Mouse (Mus musculus): Measurements from ENCODE around the gene Irak3. TPM values are rescaled to one million over a fixed set of nuclear protein-coding genes. Genes with fewer than 3 reads are reported as not detected.

Irak3 gene
- total and polyA plus RNA-seq, 2 experiments from 2014 or later = 1.0 TPM; not detected in 1

GRCm38 (mm10) chr10:120191165-120191564, 10.8 kb downstream of the Irak3 start:
- H3K9me3 ChIP-seq (replicated peaks; ENCODE audit: control insufficient read depth, low read length) = 0 out of 2 replicates have a peak, but pooled peaks cover 3% of the 10 kb centered on the region
- no peaks in the 10 kb centered on the region for H3K4me1 ChIP-seq (ENCODE audit: control insufficient read depth, insufficient read depth)
- H3K4me2 ChIP-seq (ENCODE audit: low read depth, low read length) = no peak overlapping the region
- H3K9ac ChIP-seq (replicated peaks; ENCODE audit: low read depth, low read length) = no peak overlapping the region
- H3K27ac ChIP-seq (ENCODE audit: low read depth) = no peak overlapping the region
- 78% methylated on average over 6 of the region's 6 CpGs for WGBS
- no peak for TF ChIP-seq EP300 (IDR thresholded peaks at IDR 0.05; ENCODE audit: low read depth)
- DNase-seq (ENCODE audit: low spot score) = no peak
- H3K27me3 ChIP-seq (ENCODE audit: control insufficient read depth, insufficient read depth, low read length) = no peaks in the 10 kb centered on the region
- no peak overlapping the region for H3K4me3 ChIP-seq (ENCODE audit: low read depth, low read length)
- no peak for ATAC-seq (ENCODE audit: insufficient read depth, low read depth)
- H3K36me3 ChIP-seq (replicated peaks; ENCODE audit: control insufficient read depth, insufficient read depth, low read length) = no peaks in the 10 kb centered on the region

- no peak overlapping the region for H3K4me2 ChIP-seq (ENCODE audit: low read depth, low read length)
- no peaks in the 10 kb centered on the region for H3K27me3 ChIP-seq (ENCODE audit: control insufficient read depth, insufficient read depth, low read length)
- WGBS = 38% methylated on average over 6 of the region's 6 CpGs
- ATAC-seq (ENCODE audit: insufficient read depth, low read depth) = no peak
- no peak overlapping the region for H3K27ac ChIP-seq (ENCODE audit: low read depth)
- DNase-seq (ENCODE audit: low spot score) = no peak
- no peak overlapping the region for H3K9ac ChIP-seq (replicated peaks; ENCODE audit: low read depth, low read length)
- no peak for TF ChIP-seq CTCF (IDR thresholded peaks at IDR 0.05; ENCODE audit: low read depth)
- TF ChIP-seq EP300 (IDR thresholded peaks at IDR 0.05; ENCODE audit: low read depth) = no peak
- H3K4me1 ChIP-seq (ENCODE audit: control insufficient read depth, insufficient read depth) = no peaks in the 10 kb centered on the region
- no peak overlapping the region for H3K4me3 ChIP-seq (ENCODE audit: low read depth, low read length)
- H3K36me3 ChIP-seq (replicated peaks; ENCODE audit: control insufficient read depth, insufficient read depth, low read length) = no peaks in the 10 kb centered on the region
- 0 out of 2 replicates have a peak, but pooled peaks cover 4% of the 10 kb centered on the region for H3K9me3 ChIP-seq (replicated peaks; ENCODE audit: control insufficient read depth, low read length)
Observed at GRCm38 (mm10) chr10:120189782-120190181, 12.1 kb downstream of the Irak3 start.

DNA sequence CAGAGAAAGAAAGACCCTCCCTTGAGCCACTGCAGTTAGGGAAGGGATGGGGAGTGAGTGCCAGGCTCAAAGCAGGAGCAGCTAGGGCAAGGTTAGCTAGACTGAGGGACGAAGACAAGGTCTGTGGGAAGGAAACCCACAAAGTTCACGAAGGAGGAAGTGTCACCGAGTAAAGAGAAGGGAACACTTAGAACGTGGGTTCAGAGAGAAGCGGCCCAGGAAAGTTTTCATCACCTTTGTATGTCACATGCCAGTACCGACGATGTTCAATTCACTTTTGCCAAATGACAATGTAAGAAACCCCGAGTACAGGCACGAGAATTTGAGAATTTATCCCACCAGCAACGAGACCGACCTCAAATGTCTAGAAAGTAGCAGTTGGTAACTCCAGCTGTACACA, 12.7 kb downstream of the Irak3 start:
- H3K9ac ChIP-seq (replicated peaks; ENCODE audit: low read depth, low read length) = no peak overlapping the region
- H3K27me3 ChIP-seq (ENCODE audit: control insufficient read depth, insufficient read depth, low read length) = no peaks in the 10 kb centered on the region
- no peak for TF ChIP-seq CTCF (IDR thresholded peaks at IDR 0.05; ENCODE audit: low read depth)
- H3K27ac ChIP-seq (ENCODE audit: low read depth) = no peak overlapping the region
- WGBS = 59% methylated on average over 11 of the region's 11 CpGs
- ATAC-seq (ENCODE audit: insufficient read depth, low read depth) (no peak), DNase-seq (ENCODE audit: low spot score) (no peak)
- H3K4me1 ChIP-seq (ENCODE audit: control insufficient read depth, insufficient read depth) = no peaks in the 10 kb centered on the region
- H3K9me3 ChIP-seq (replicated peaks; ENCODE audit: control insufficient read depth, low read length) = 0 out of 2 replicates have a peak, but pooled peaks cover 4% of the 10 kb centered on the region
- no peak overlapping the region for H3K4me3 ChIP-seq (ENCODE audit: low read depth, low read length)
- no peak overlapping the region for H3K4me2 ChIP-seq (ENCODE audit: low read depth, low read length)
- H3K36me3 ChIP-seq (replicated peaks; ENCODE audit: control insufficient read depth, insufficient read depth, low read length) = no peaks in the 10 kb centered on the region

DNA sequence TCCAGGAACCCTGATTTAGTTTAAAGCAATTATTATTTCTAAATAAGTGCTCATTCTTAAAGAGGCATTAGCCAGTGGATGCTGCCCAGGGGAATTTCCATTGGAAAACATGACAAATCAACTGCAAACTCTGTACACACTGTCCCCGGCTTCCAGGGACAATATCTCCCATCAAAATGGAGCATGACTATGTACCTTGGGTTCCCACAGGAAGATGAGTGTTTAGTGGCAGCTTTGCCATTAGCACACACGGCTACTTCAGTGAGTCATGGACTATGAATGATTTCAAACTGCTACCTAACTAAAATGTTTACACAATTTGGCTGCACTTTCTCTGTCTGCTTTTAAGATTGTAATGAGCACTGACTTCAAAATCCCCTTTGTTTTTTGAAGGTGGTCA, 13.4 kb downstream of the Irak3 start:
- TF ChIP-seq CTCF (IDR thresholded peaks at IDR 0.05; ENCODE audit: low read depth) (no peak), EP300 (IDR thresholded peaks at IDR 0.05; ENCODE audit: low read depth) (no peak)
- DNase-seq (ENCODE audit: low spot score) = no peak
- no peaks in the 10 kb centered on the region for H3K27me3 ChIP-seq (ENCODE audit: control insufficient read depth, insufficient read depth, low read length)
- no peaks in the 10 kb centered on the region for H3K36me3 ChIP-seq (replicated peaks; ENCODE audit: control insufficient read depth, insufficient read depth, low read length)
- no peaks in the 10 kb centered on the region for H3K4me1 ChIP-seq (ENCODE audit: control insufficient read depth, insufficient read depth)
- 55% methylated on average over 2 of the region's 2 CpGs for WGBS
- no peak overlapping the region for H3K9ac ChIP-seq (replicated peaks; ENCODE audit: low read depth, low read length)
- 0 out of 2 replicates have a peak, but pooled peaks cover 4% of the 10 kb centered on the region for H3K9me3 ChIP-seq (replicated peaks; ENCODE audit: control insufficient read depth, low read length)
- no peak for ATAC-seq (ENCODE audit: insufficient read depth, low read depth)
- no peak overlapping the region for H3K4me2 ChIP-seq (ENCODE audit: low read depth, low read length)
- no peak overlapping the region for H3K27ac ChIP-seq (ENCODE audit: low read depth)
- H3K4me3 ChIP-seq (ENCODE audit: low read depth, low read length) = no peak overlapping the region

DNA sequence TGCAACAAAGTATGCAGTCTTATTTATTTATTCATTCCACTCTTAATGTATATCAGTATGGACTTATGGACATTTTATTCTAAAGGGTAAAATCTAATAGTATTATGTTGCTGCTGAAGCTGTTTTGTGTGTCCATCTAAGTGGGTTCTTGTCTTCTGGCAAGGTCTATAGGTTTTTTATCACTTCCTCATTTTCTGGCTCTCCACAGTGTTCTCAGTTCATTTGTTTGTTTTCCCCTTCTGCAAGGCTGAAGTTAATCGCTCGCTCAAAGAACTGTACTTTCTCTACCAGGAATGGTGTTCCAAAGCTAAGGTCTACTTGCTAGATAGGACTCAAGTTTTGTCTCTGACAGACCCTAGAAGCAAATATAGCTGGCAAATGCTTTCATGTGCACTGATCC, 18.6 kb downstream of the Irak3 start:
- DNase-seq (ENCODE audit: low spot score) (no peak), ATAC-seq (ENCODE audit: insufficient read depth, low read depth) (no peak)
- Histone ChIP-seq H3K9ac (replicated peaks; ENCODE audit: low read depth, low read length) (no peak overlapping the region), H3K27ac (ENCODE audit: low read depth) (no peak overlapping the region), H3K9me3 (replicated peaks; ENCODE audit: control insufficient read depth, low read length) (0 out of 2 replicates have a peak, but pooled peaks cover 4% of the 10 kb centered on the region), H3K36me3 (replicated peaks; ENCODE audit: control insufficient read depth, insufficient read depth, low read length) (no peaks in the 10 kb centered on the region), H3K4me1 (ENCODE audit: control insufficient read depth, insufficient read depth) (no peaks in the 10 kb centered on the region), H3K4me2 (ENCODE audit: low read depth, low read length) (no peak overlapping the region), H3K4me3 (ENCODE audit: low read depth, low read length) (no peak overlapping the region), H3K27me3 (ENCODE audit: control insufficient read depth, insufficient read depth, low read length) (no peaks in the 10 kb centered on the region)
- TF ChIP-seq EP300 (IDR thresholded peaks at IDR 0.05; ENCODE audit: low read depth) = no peak
- TF ChIP-seq CTCF (IDR thresholded peaks at IDR 0.05; ENCODE audit: low read depth) = no peak
- WGBS = 76% methylated on average over 2 of the region's 2 CpGs

DNA sequence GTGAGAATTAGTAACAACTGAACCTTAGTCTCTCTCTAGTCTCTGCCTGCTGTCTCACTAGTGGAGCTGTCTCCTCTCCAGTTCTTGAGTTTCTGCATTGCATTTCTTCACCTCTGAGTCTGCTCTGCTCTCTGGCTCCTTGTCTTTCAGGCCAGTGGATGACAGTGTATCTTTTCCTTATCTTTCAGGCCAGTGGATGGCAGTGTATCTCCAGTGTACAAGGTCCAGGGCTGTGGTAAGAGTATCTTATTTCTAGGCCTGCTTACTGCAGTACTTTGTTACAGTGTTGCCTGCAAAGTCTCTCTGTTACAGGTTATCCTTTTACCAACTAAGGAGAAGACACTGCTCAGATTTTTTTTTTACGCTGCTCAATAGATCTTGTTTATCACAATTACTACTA, 19.0 kb downstream of the Irak3 start:
- TF ChIP-seq CTCF (IDR thresholded peaks at IDR 0.05; ENCODE audit: low read depth) (peak; percentile 6; the same call in 1 of the 2 replicates), EP300 (IDR thresholded peaks at IDR 0.05; ENCODE audit: low read depth) (no peak)
- Histone ChIP-seq H3K4me1 (ENCODE audit: control insufficient read depth, insufficient read depth) (no peaks in the 10 kb centered on the region), H3K4me2 (ENCODE audit: low read depth, low read length) (no peak overlapping the region), H3K36me3 (replicated peaks; ENCODE audit: control insufficient read depth, insufficient read depth, low read length) (no peaks in the 10 kb centered on the region), H3K4me3 (ENCODE audit: low read depth, low read length) (no peak overlapping the region), H3K27ac (ENCODE audit: low read depth) (no peak overlapping the region), H3K9me3 (replicated peaks; ENCODE audit: control insufficient read depth, low read length) (0 out of 2 replicates have a peak, but pooled peaks cover 4% of the 10 kb centered on the region), H3K9ac (replicated peaks; ENCODE audit: low read depth, low read length) (no peak overlapping the region), H3K27me3 (ENCODE audit: control insufficient read depth, insufficient read depth, low read length) (no peaks in the 10 kb centered on the region)
- WGBS = 86% methylated on average over 1 of the region's 1 CpGs
- ATAC-seq (ENCODE audit: insufficient read depth, low read depth) = no peak
- DNase-seq (ENCODE audit: low spot score) = no peak
